Mouse (Mus musculus): ENCODE measurements at regions not wholly inside any gene's neighbourhood (a gene's known extent, or its start where the extent isn't known, plus 50 kb on each side); places are given as distances from the start of the nearest gene placed in this dataset.

GRCm38 (mm10) chr12:71778948-71779347 is 51.9 kb upstream of the Daam1 start:
- DNase-seq (ENCODE audit: inconsistent ontology term) = no peak

DNA sequence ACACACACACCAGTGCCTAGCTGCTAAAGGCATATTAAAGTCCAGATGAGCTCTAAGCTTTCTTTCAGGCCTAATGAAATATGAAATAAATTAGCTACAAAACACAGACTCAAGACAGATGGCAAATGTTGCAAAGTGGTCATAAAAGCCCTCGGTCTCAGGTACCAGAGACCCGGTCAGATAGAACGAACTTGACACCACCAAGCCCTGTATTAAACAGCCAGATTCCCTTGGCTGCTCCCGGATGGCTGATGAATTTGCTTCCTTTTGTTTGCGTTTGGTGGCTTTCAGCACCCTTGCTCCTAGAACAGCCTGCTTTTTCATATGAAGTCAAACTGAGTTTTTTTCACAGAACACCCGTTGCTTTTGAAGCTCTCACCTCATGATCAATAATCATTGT is 51.5 kb upstream of the Daam1 start:
- no peak for DNase-seq (ENCODE audit: inconsistent ontology term)
